Mouse (Mus musculus) myocyte (in vitro differentiated cells): ENCODE measurements at regions not wholly inside any gene's neighbourhood (a gene's known extent, or its start where the extent isn't known, plus 50 kb on each side); places are given as distances from the start of the nearest gene placed in this dataset.

ENCODE experiments used
- CEBPB ChIP-seq: IDR thresholded peaks from 2 replicates; pipeline ENCODE4 v1.6.1; 2011; ENCODE audit warnings: mild to moderate bottlenecking, moderate library complexity; ENCODE audit not compliant: poor library complexity, insufficient read depth, severe bottlenecking
- MAX ChIP-seq: IDR thresholded peaks from one replicate; pipeline ENCODE4 v1.6.1; 2011; ENCODE audit warnings: low read depth, mild to moderate bottlenecking, control low read depth
- MYOD1 ChIP-seq, 3 experiments: IDR thresholded peaks; one replicate each; pipeline ENCODE4 v1.6.1; 2011; ENCODE audit warnings: control low read depth in 2 of 3, low read depth in 2 of 3, mild to moderate bottlenecking in 2 of 3, moderate library complexity in 1 of 3; ENCODE audit not compliant: insufficient read length in 2 of 3, control insufficient read depth in 1 of 3
- POLR2A ChIP-seq: IDR thresholded peaks from one replicate; pipeline ENCODE4 v1.6.1; 2011; ENCODE audit warnings: low read depth, mild to moderate bottlenecking, control low read depth, moderate library complexity; ENCODE audit not compliant: insufficient read length
- TCF12 ChIP-seq: IDR thresholded peaks from one replicate; pipeline ENCODE4 v1.6.1; 2011; ENCODE audit warnings: mild to moderate bottlenecking, control low read depth; ENCODE audit not compliant: poor library complexity, insufficient read depth, severe bottlenecking

DNA sequence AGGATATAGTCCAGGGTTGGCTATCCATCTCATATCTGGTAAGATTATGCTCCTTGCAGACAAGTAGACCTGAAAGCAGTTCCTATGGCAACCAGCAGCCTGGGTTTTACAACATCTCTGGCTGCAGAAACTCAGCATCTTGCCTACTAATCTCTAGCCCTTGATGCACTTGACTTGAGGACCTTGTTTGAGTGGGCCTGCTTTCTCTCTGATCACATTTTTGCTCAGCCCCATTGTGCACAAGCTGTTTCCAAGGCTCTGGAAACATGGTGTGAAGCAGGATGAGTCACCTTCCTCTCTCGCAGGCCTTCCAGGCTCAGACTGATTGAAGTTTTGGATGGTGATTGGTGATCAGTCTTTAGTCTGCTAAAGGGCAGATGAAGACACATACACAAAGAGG lies 224.4 kb upstream of the Eef2kmt start:
- TF ChIP-seq POLR2A (no peak), MYOD1 (IDR thresholded peaks at IDR 0.05; ENCODE audit: control insufficient read depth in 1 of 3, insufficient read length in 2 of 3, low read depth in 2 of 3) (no peak), CEBPB (no peak), MAX (no peak), TCF12 (no peak)
